Mouse (Mus musculus) CH12.LX (cell line): ENCODE results near the gene Atg3. TPM values are rescaled to one million over a fixed set of nuclear protein-coding genes. Genes with fewer than 3 reads are reported as not detected.

ENCODE experiments used
- DNase-seq: peaks from one replicate; pipeline ENCODE4 v3.0.0-alpha.2; 2013; ENCODE audit errors: extremely low read depth
- H3K27ac ChIP-seq: 2 replicates; pipeline ENCODE4 v1.5.1; 2012; ENCODE audit warnings: low read depth, mild to moderate bottlenecking, control low read depth, moderate library complexity; ENCODE audit not compliant: insufficient read depth
- H3K27me3 ChIP-seq: replicated peaks from 2 replicates; pipeline ENCODE3; 2012; ENCODE audit warnings: inconsistent platforms
- H3K36me3 ChIP-seq, 2 experiments: replicated peaks in 1 of 2; 2 replicates each; pipeline versions ENCODE3 to v1.6.1; 2012; ENCODE audit warnings: inconsistent platforms in 1 of 2, low read length in 1 of 2, mild to moderate bottlenecking in 1 of 2, mixed read lengths in 1 of 2, moderate library complexity in 1 of 2; ENCODE audit not compliant: control insufficient read depth in 1 of 2, insufficient read depth in 1 of 2
- H3K4me1 ChIP-seq, 2 experiments: 2 replicates each; pipeline ENCODE4 v1.6.1; 2012; ENCODE audit warnings: inconsistent platforms in 1 of 2, moderate library complexity in 1 of 2; ENCODE audit not compliant: insufficient read depth in 2 of 2, control insufficient read depth in 1 of 2
- H3K4me2 ChIP-seq: 2 replicates; pipeline ENCODE4 v1.6.1; 2012; ENCODE audit warnings: low read depth, mild to moderate bottlenecking, control low read depth; ENCODE audit not compliant: poor library complexity, insufficient read depth, severe bottlenecking
- H3K4me3 ChIP-seq, 3 experiments: fragments of 150-350 bp in 1 of 3; sonication (generic) in 1 of 3; replicated peaks in 1 of 3; 2 replicates each; pipeline versions ENCODE3 to v1.5.1; 2011 to 2012; ENCODE audit warnings: low read depth in 2 of 3, low read length in 2 of 3, mild to moderate bottlenecking in 2 of 3, moderate library complexity in 2 of 3, control low read depth in 1 of 3, improper control_type of control experiment in 1 of 3, inconsistent platforms in 1 of 3, mixed read lengths in 1 of 3; ENCODE audit not compliant: poor library complexity in 1 of 3
- H3K79me2 ChIP-seq: replicated peaks from 2 replicates; pipeline ENCODE4 v1.6.1; 2012; ENCODE audit warnings: mild to moderate bottlenecking, moderate library complexity; ENCODE audit not compliant: control insufficient read depth, poor library complexity, insufficient read depth, severe bottlenecking; ENCODE audit errors: extremely low read depth
- H3K9ac ChIP-seq: 2 replicates; pipeline ENCODE4 v1.6.1; 2012; ENCODE audit warnings: low read depth, mild to moderate bottlenecking, control low read depth, moderate library complexity; ENCODE audit not compliant: insufficient read depth
- H3K9me3 ChIP-seq: replicated peaks from 2 replicates; pipeline ENCODE3; 2012; ENCODE audit warnings: low read length, inconsistent platforms, mixed read lengths
- BHLHE40 ChIP-seq: IDR thresholded peaks from 2 replicates; pipeline ENCODE4 v1.6.1; 2011; ENCODE audit warnings: mild to moderate bottlenecking, low read depth, low read length, improper control_type of control experiment
- CHD1 ChIP-seq: IDR thresholded peaks from 2 replicates; pipeline ENCODE4 v1.6.1; 2012; ENCODE audit warnings: low read depth, low read length, improper control_type of control experiment, inconsistent platforms
- CHD2 ChIP-seq: IDR thresholded peaks from 2 replicates; pipeline ENCODE4 v1.6.1; 2011; ENCODE audit warnings: low read length, improper control_type of control experiment
- CTCF ChIP-seq, 2 experiments: IDR thresholded peaks in 1 of 2; conservative IDR thresholded peaks in 1 of 2; 2 replicates each; pipeline ENCODE4 v1.5.1; 2011 to 2012; ENCODE audit warnings: low read depth in 2 of 2, low read length in 2 of 2, improper control_type of control experiment in 1 of 2, inconsistent platforms in 1 of 2, mild to moderate bottlenecking in 1 of 2, moderate library complexity in 1 of 2
- E2F4 ChIP-seq: IDR thresholded peaks from 2 replicates; pipeline ENCODE4 v1.6.1; 2011; ENCODE audit warnings: low read depth, low read length, improper control_type of control experiment; ENCODE audit not compliant: insufficient replicate concordance
- ELF1 ChIP-seq: IDR thresholded peaks from 2 replicates; pipeline ENCODE4 v1.6.1; 2014; ENCODE audit warnings: low read depth, mild to moderate bottlenecking, inconsistent platforms, low read length, improper control_type of control experiment
- ETS1 ChIP-seq: conservative IDR thresholded peaks from 2 replicates; pipeline ENCODE4 v1.6.1; 2012; ENCODE audit warnings: low read depth, mild to moderate bottlenecking, inconsistent platforms, low read length, improper control_type of control experiment, moderate library complexity
- GABPA ChIP-seq: IDR thresholded peaks from 2 replicates; pipeline ENCODE4 v1.6.1; 2012; ENCODE audit warnings: low read depth, low read length, improper control_type of control experiment, inconsistent platforms; ENCODE audit not compliant: insufficient replicate concordance
- HCFC1 ChIP-seq: IDR thresholded peaks from 2 replicates; pipeline ENCODE4 v1.6.1; 2012; ENCODE audit warnings: low read depth, mild to moderate bottlenecking, inconsistent platforms, low read length, improper control_type of control experiment
- IRF4 ChIP-seq: IDR thresholded peaks from 2 replicates; pipeline ENCODE4 v1.6.1; 2014; ENCODE audit warnings: low read depth, mild to moderate bottlenecking, inconsistent platforms, low read length, improper control_type of control experiment
- MAFK ChIP-seq: IDR thresholded peaks from 2 replicates; pipeline ENCODE4 v1.6.1; 2011; ENCODE audit warnings: low read length, improper control_type of control experiment; ENCODE audit not compliant: insufficient replicate concordance
- MXI1 ChIP-seq: IDR thresholded peaks from 2 replicates; pipeline ENCODE4 v1.6.1; 2011; ENCODE audit warnings: mild to moderate bottlenecking, low read depth, low read length, improper control_type of control experiment
- NRF1 ChIP-seq: IDR thresholded peaks from 2 replicates; pipeline ENCODE4 v1.6.1; 2014; ENCODE audit warnings: low read depth, mild to moderate bottlenecking, inconsistent platforms, low read length, improper control_type of control experiment, moderate library complexity
- POLR2A ChIP-seq: IDR thresholded peaks from 2 replicates; pipeline ENCODE4 v1.6.1; 2011; ENCODE audit warnings: low read depth, mild to moderate bottlenecking, improper control_type of control experiment, low read length
- TBP ChIP-seq: conservative IDR thresholded peaks from 2 replicates; pipeline ENCODE4 v1.6.1; 2011; ENCODE audit warnings: low read depth, low read length, improper control_type of control experiment
- TCF12 ChIP-seq: IDR thresholded peaks from 2 replicates; pipeline ENCODE4 v1.6.1; 2014; ENCODE audit warnings: low read depth, mild to moderate bottlenecking, inconsistent platforms, low read length, improper control_type of control experiment
- USF2 ChIP-seq: conservative IDR thresholded peaks from 2 replicates; pipeline ENCODE4 v1.6.1; 2011; ENCODE audit warnings: low read depth, low read length, improper control_type of control experiment
- ZNF384 ChIP-seq: IDR thresholded peaks from 2 replicates; pipeline ENCODE4 v1.6.1; 2012; ENCODE audit warnings: low read depth, low read length, improper control_type of control experiment, inconsistent platforms
- dilution Hi-C: fragments of 300-500 bp; cut with MboI; formaldehyde crosslinking; loops from 2 replicates; pipeline ENCODE4 v1.14.3; 2020; ENCODE audit warnings: low sequenced_read_pairs; ENCODE audit not compliant: extremely low pct_unique_long_range_greater_than_20kb, extremely low pct_ligation_motif_present
- in situ Hi-C: fragments of 300-500 bp; cut with MboI; formaldehyde crosslinking; loops from 3 replicates; pipeline ENCODE4 v1.14.3; 2019; ENCODE audit warnings: low sequenced_read_pairs, low pct_ligation_motif_present, low pct_unique_long_range_greater_than_20kb, mixed read lengths
- polyA plus RNA-seq: library from polyadenylated mRNA; unstranded; fragments of >175 nt; gene quantifications from 2 replicates; pipeline ENCODE4 v1.2.1, GENCODE M21; 2012; ENCODE audit warnings: low read depth; ENCODE audit not compliant: insufficient read length
- total RNA-seq, 2 experiments: library from RNA; depleted of rRNA; stranded (reverse); fragments of 300-350 nt in 1 of 2; fragments of >200 nt in 1 of 2; gene quantifications; 2 replicates each; pipeline ENCODE4 v1.2.3; 2012 to 2014

Gene Atg3
- total and polyA plus RNA-seq, 3 experiments, result 27.6 to 67.5 (median 43.0) TPM

DNA sequence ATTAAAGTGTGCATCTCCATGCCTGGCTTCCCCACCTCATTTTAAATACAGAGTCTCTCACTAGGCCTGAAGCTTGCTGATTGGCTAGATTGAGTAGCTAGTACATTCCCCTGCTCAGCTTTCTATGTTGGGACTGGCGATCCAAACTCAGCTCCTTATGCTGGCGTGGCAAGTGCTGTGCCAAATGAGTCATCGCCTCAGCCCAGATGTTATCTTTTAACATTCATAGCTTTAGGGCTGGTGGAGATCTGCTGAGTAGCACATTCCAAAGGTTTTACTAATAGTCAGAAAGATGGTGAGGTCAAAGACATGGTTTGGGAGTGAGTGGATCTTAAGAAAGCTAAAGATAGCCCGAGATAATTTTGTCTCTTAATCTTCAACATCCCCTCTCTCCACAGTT lies 48.1 kb upstream of the Atg3 start:
- Histone ChIP-seq H3K4me3 (no peak overlapping the region), H3K4me2 (no peak overlapping the region; the same call in 1 of the 2 replicates), H3K9ac (no peak overlapping the region), H3K27ac (no peak overlapping the region), H3K36me3 (no peaks in the 10 kb centered on the region), H3K79me2 (no peaks in the 10 kb centered on the region), H3K4me1 (peaks cover 5 to 15% of the 10 kb centered on the region in 2 experiments)
- in situ Hi-C loops, result no loop called here
- 0 out of 2 replicates have a peak, but pooled peaks have one; percentile 28 for TF ChIP-seq IRF4
- no peak for TF ChIP-seq MXI1
- TF ChIP-seq MAFK, result 0 out of 2 replicates have a peak, but pooled peaks have one; percentile 33
- TF ChIP-seq, all 38 proteins: peak for 2
- dilution Hi-C loops, result no loop called here
- no peaks in the 10 kb centered on the region for H3K27me3 ChIP-seq
- no peak for DNase-seq
- H3K9me3 ChIP-seq, result no peaks in the 10 kb centered on the region

DNA sequence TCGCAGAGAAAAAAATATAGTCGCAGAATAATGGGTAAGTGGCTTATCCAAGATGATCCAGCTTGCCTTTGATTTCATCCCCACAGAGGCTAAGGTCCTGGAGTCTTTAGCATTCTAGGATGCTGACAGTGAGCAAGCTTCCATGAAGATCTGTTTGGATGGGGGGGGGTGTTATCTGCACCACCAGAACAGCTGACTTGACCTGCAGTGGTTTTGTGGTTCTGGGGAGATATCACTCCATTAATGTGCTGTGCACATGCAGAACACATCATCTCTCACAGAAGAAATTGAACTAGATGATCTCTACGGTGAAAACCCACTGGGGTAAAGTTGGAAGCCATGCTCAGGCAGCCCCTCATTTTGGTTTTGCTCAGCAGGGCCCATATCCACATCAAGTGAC lies 41.4 kb upstream of the Atg3 start:
- H3K9ac ChIP-seq, result no peak overlapping the region
- H3K9me3 ChIP-seq, result no peaks in the 10 kb centered on the region
- TF ChIP-seq BHLHE40 (no peak), CTCF (conservative IDR thresholded peaks at IDR 0.05 in 1 of 2, IDR thresholded peaks at IDR 0.05 in 1 of 2; ENCODE audit: low read depth in 2 of 2, low read length in 2 of 2) (no peak), TCF12 (no peak), CHD1 (no peak), POLR2A (no peak), ZNF384 (no peak), ETS1 (no peak), CHD2 (no peak), HCFC1 (no peak), MAFK (no peak), E2F4 (no peak), USF2 (no peak), ELF1 (no peak), TBP (no peak), GABPA (no peak), NRF1 (no peak)
- dilution Hi-C loops (no loop called here), in situ Hi-C loops (no loop called here)
- no peaks in the 10 kb centered on the region for H3K4me1 ChIP-seq
- DNase-seq, result no peak
- no peak overlapping the region for H3K4me2 ChIP-seq
- no peaks in the 10 kb centered on the region for H3K27me3 ChIP-seq
- H3K4me3 ChIP-seq, result no peak overlapping the region
- no peak overlapping the region for H3K27ac ChIP-seq
- no peaks in the 10 kb centered on the region for H3K79me2 ChIP-seq
- H3K36me3 ChIP-seq, result no peaks in the 10 kb centered on the region
